Mouse (Mus musculus): Measurements from ENCODE around the gene Actl7b. TPM values are rescaled to one million over a fixed set of nuclear protein-coding genes. Genes with fewer than 3 reads are reported as not detected.

The Actl7b gene
- total and polyA plus RNA-seq, 3 experiments, result not detected

- TF ChIP-seq SMC3 (IDR thresholded peaks at IDR 0.05; ENCODE audit: low read depth, low read length) (no peak), MEF2A (IDR thresholded peaks at IDR 0.05; ENCODE audit: extremely low read depth, insufficient replicate concordance, low read depth, low read length, poor library complexity, severe bottlenecking) (no peak), ETS1 (IDR thresholded peaks at IDR 0.05; ENCODE audit: low read depth, low read length) (no peak), MYC (IDR thresholded peaks at IDR 0.05; ENCODE audit: low read depth, low read length) (no peak), POLR2AphosphoS5 (IDR thresholded peaks at IDR 0.05; ENCODE audit: borderline replicate concordance, low read depth, low read length) (no peak), EP300 (IDR thresholded peaks at IDR 0.05; ENCODE audit: low read depth in 1 of 2, low read length in 2 of 2) (no peak), RCOR1 (IDR thresholded peaks at IDR 0.05; ENCODE audit: low read depth, low read length) (no peak), ZMIZ1 (IDR thresholded peaks at IDR 0.05; ENCODE audit: low read depth, low read length) (no peak), GABPA (IDR thresholded peaks at IDR 0.05; ENCODE audit: low read depth, low read length) (no peak), POLR2AphosphoS2 (IDR thresholded peaks at IDR 0.05; ENCODE audit: low read length) (no peak), POLR2A (IDR thresholded peaks at IDR 0.05; ENCODE audit: control insufficient read depth in 1 of 2, insufficient read depth in 1 of 2, low read depth in 1 of 2, low read length in 2 of 2, poor library complexity in 1 of 2) (no peak)
- Histone ChIP-seq H3K36me3 (ENCODE audit: control insufficient read depth in 1 of 2, insufficient read depth in 2 of 2, low read length in 2 of 2) (no peaks in the 10 kb centered on the region), H3K4me1 (ENCODE audit: control insufficient read depth in 1 of 2, insufficient read depth in 2 of 2, low read length in 2 of 2) (no peaks in the 10 kb centered on the region), H3K4me3 (ENCODE audit: control insufficient read depth in 1 of 2, insufficient read depth in 1 of 2, low read depth in 2 of 2, low read length in 2 of 2) (no peak overlapping the region), H3K79me2 (ENCODE audit: control insufficient read depth, insufficient read depth, low read length, poor library complexity) (no peaks in the 10 kb centered on the region), H3K9ac (ENCODE audit: control insufficient read depth, low read depth, low read length, poor library complexity, severe bottlenecking) (no peak overlapping the region), H3K9me3 (replicated peaks; ENCODE audit: insufficient read depth, low read length) (no peaks in the 10 kb centered on the region), H3K27me3 (ENCODE audit: control insufficient read depth in 1 of 2, insufficient read depth in 2 of 2, low read length in 2 of 2) (no peaks in the 10 kb centered on the region; a peak in 1 of 4 replicates), H3K27ac (ENCODE audit: control insufficient read depth, low read depth, low read length) (no peak overlapping the region)
- no peak for DNase-seq (ENCODE audit: low read depth, low spot score)
These were observed 18.0 kb downstream of the Actl7b start for GRCm38 (mm10) chr4:56723237-56723636.

DNA sequence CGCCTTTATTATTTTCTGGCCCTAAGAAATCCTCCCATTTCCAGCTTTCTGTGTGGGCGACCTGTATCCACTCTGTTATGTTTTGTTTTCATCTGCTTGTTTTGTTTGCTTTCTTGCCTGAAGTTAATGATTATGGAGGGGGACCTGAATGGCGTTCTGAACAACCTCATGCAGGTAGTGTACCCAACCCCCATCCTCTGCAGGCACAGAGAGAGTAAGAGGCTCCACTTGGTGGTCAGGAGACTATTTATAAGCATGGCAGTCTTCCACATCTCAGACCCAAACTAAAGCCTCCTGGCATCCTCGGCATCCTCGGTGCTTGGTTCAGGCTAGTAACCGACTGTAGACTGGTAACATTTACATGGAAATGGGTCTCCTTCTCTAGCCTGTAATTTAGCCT, 18.9 kb downstream of the Actl7b start:
- Histone ChIP-seq H3K4me1 (ENCODE audit: control insufficient read depth in 1 of 2, insufficient read depth in 2 of 2, low read length in 2 of 2) (no peaks in the 10 kb centered on the region), H3K4me3 (ENCODE audit: control insufficient read depth in 1 of 2, insufficient read depth in 1 of 2, low read depth in 2 of 2, low read length in 2 of 2) (no peak overlapping the region), H3K27ac (ENCODE audit: control insufficient read depth, low read depth, low read length) (no peak overlapping the region), H3K9me3 (replicated peaks; ENCODE audit: insufficient read depth, low read length) (no peaks in the 10 kb centered on the region), H3K36me3 (ENCODE audit: control insufficient read depth in 1 of 2, insufficient read depth in 2 of 2, low read length in 2 of 2) (no peaks in the 10 kb centered on the region), H3K9ac (ENCODE audit: control insufficient read depth, low read depth, low read length, poor library complexity, severe bottlenecking) (no peak overlapping the region), H3K27me3 (ENCODE audit: control insufficient read depth in 1 of 2, insufficient read depth in 2 of 2, low read length in 2 of 2) (no peaks in the 10 kb centered on the region; a peak in 1 of 4 replicates), H3K79me2 (ENCODE audit: control insufficient read depth, insufficient read depth, low read length, poor library complexity) (no peaks in the 10 kb centered on the region)
- DNase-seq (ENCODE audit: low read depth, low spot score), result no peak
- TF ChIP-seq NRF1 (IDR thresholded peaks at IDR 0.05; ENCODE audit: insufficient read depth, low read depth, low read length, poor library complexity, severe bottlenecking) (no peak), ZC3H11A (IDR thresholded peaks at IDR 0.05; ENCODE audit: low read depth, low read length) (no peak), ELF1 (IDR thresholded peaks at IDR 0.05; ENCODE audit: low read depth, low read length) (no peak), CHD2 (IDR thresholded peaks at IDR 0.05; ENCODE audit: low read length) (no peak), CHD1 (IDR thresholded peaks at IDR 0.05; ENCODE audit: low read depth, low read length) (no peak), ETS1 (IDR thresholded peaks at IDR 0.05; ENCODE audit: low read depth, low read length) (no peak), MYC (IDR thresholded peaks at IDR 0.05; ENCODE audit: low read depth, low read length) (no peak), E2F4 (IDR thresholded peaks at IDR 0.05; ENCODE audit: borderline replicate concordance, low read depth, low read length) (no peak), KAT2A (conservative IDR thresholded peaks at IDR 0.05; ENCODE audit: low read depth, low read length) (no peak), USF1 (IDR thresholded peaks at IDR 0.05; ENCODE audit: low read depth, low read length) (no peak), ZMIZ1 (IDR thresholded peaks at IDR 0.05; ENCODE audit: low read depth, low read length) (no peak), SMC3 (IDR thresholded peaks at IDR 0.05; ENCODE audit: low read depth, low read length) (no peak)
